Mouse (Mus musculus) small intestine, adult 2 months (tissue): Measurements from ENCODE around the gene Kcnk12. TPM values are rescaled to one million over a fixed set of nuclear protein-coding genes. Genes with fewer than 3 reads are reported as not detected.
A peak's percentile ranks its signal among the peaks of the same experiment; 100 is the strongest.

ENCODE experiments used
- H3K27ac ChIP-seq: fragments of 200-500 bp; 2 replicates; pipeline ENCODE4 v1.5.1; 2012; ENCODE audit warnings: low read depth, low read length, control low read depth, inconsistent platforms; ENCODE audit not compliant: insufficient read depth
- H3K27me3 ChIP-seq: fragments of 200-500 bp; 2 replicates; pipeline ENCODE4 v1.6.1; 2012; ENCODE audit warnings: mild to moderate bottlenecking, moderate library complexity, low read length, inconsistent platforms; ENCODE audit not compliant: control insufficient read depth, insufficient read depth
- H3K36me3 ChIP-seq: fragments of 200-500 bp; 2 replicates; pipeline ENCODE4 v1.6.1; 2012; ENCODE audit warnings: mild to moderate bottlenecking, low read length, control low read depth, inconsistent platforms; ENCODE audit not compliant: control insufficient read depth, insufficient read depth
- H3K4me1 ChIP-seq: fragments of 200-500 bp; 2 replicates; pipeline ENCODE4 v1.6.1; 2012; ENCODE audit warnings: low read length, inconsistent platforms, mixed read lengths; ENCODE audit not compliant: control insufficient read depth, insufficient read depth, insufficient read length
- H3K4me3 ChIP-seq: fragments of 200-500 bp; 2 replicates; pipeline ENCODE4 v1.5.1; 2012; ENCODE audit warnings: low read depth, mild to moderate bottlenecking, control low read depth, inconsistent platforms, low read length, moderate library complexity
- CTCF ChIP-seq: fragments of 200-500 bp; IDR thresholded peaks from 2 replicates; pipeline ENCODE4 v1.5.1; 2012; ENCODE audit warnings: low read depth, mild to moderate bottlenecking, control low read depth, inconsistent platforms, low read length, moderate library complexity, mixed read lengths; ENCODE audit not compliant: insufficient replicate concordance, insufficient read length; ENCODE audit errors: extremely low read depth
- POLR2A ChIP-seq: fragments of 200-500 bp; IDR thresholded peaks from 2 replicates; pipeline ENCODE4 v1.6.1; 2012; ENCODE audit warnings: low read depth, mild to moderate bottlenecking, control low read depth, inconsistent platforms, low read length, moderate library complexity
- WGBS: fragments of 180-500 bp; shearing (Covaris S2); methylation state at CpG from one replicate; pipeline ENCODE4 v1.1.7; 2018; 5-methylcytosine and 5-hydroxymethylcytosine counted together
- polyA plus RNA-seq: library from polyadenylated mRNA; depleted of rRNA; stranded (reverse); fragments of >200 nt; gene quantifications from 2 replicates; pipeline ENCODE4 v1.2.3, GENCODE M21; 2012; rRNA removed

Kcnk12 gene
- 0.08 and 0.33 TPM in 2 replicates for polyA plus RNA-seq

GRCm38 (mm10) chr17:87797688-87798291, at the start of gene Kcnk12:
TSS of gene Kcnk12 (minus strand) at chr17:87797994.
- WGBS = 2% methylated on average over 46 of the region's 46 CpGs
- Histone ChIP-seq H3K27ac (no peak within 1 kb of the TSS), H3K36me3 (no peaks in the 10 kb centered on the region), H3K4me1 (peaks cover 2% of the 10 kb centered on the region; the same call in 1 of the 2 replicates), H3K27me3 (peaks cover 43% of the 10 kb centered on the region), H3K4me3 (peak within 1 kb of the TSS; percentile 12)
- TF ChIP-seq CTCF (no peak), POLR2A (no peak)

- no peak for TF ChIP-seq POLR2A
- no peaks in the 10 kb centered on the region for H3K36me3 ChIP-seq
- H3K27ac ChIP-seq = no peak overlapping the region
- H3K27me3 ChIP-seq = no peaks in the 10 kb centered on the region
- H3K4me1 ChIP-seq = no peaks in the 10 kb centered on the region
- 87% methylated on average over 5 of the region's 5 CpGs for WGBS
- no peak overlapping the region for H3K4me3 ChIP-seq
These were observed 44.4 kb upstream of the Kcnk12 start for GRCm38 (mm10) chr17:87842156-87842555.

- Histone ChIP-seq H3K27me3 (no peaks in the 10 kb centered on the region), H3K4me3 (no peak overlapping the region), H3K27ac (no peak overlapping the region), H3K4me1 (no peaks in the 10 kb centered on the region), H3K36me3 (no peaks in the 10 kb centered on the region)
- no peak for TF ChIP-seq POLR2A
- no peak for TF ChIP-seq CTCF
- WGBS = 64% methylated on average over 7 of the region's 7 CpGs
These were observed 42.3 kb upstream of the Kcnk12 start for GRCm38 (mm10) chr17:87840079-87840478.

GRCm38 (mm10) chr17:87834850-87835249, 37.1 kb upstream of the Kcnk12 start:
- Histone ChIP-seq H3K27ac (no peak overlapping the region), H3K4me1 (no peaks in the 10 kb centered on the region), H3K4me3 (no peak overlapping the region), H3K27me3 (no peaks in the 10 kb centered on the region), H3K36me3 (no peaks in the 10 kb centered on the region)
- no peak for TF ChIP-seq CTCF
- no peak for TF ChIP-seq POLR2A
- 55% methylated on average over 8 of the region's 8 CpGs for WGBS

GRCm38 (mm10) chr17:87826909-87827308, 29.1 kb upstream of the Kcnk12 start:
- TF ChIP-seq CTCF (no peak), POLR2A (no peak)
- no peak overlapping the region for H3K27ac ChIP-seq
- no peaks in the 10 kb centered on the region for H3K27me3 ChIP-seq
- no peaks in the 10 kb centered on the region for H3K36me3 ChIP-seq
- WGBS = 10% methylated on average over 12 of the region's 12 CpGs
- H3K4me1 ChIP-seq = no peaks in the 10 kb centered on the region
- no peak overlapping the region for H3K4me3 ChIP-seq

GRCm38 (mm10) chr17:87826036-87826560, 28.3 kb upstream of the Kcnk12 start:
- TF ChIP-seq CTCF (no peak), POLR2A (no peak)
- H3K4me1 ChIP-seq = no peaks in the 10 kb centered on the region
- no peak overlapping the region for H3K4me3 ChIP-seq
- no peaks in the 10 kb centered on the region for H3K27me3 ChIP-seq
- H3K36me3 ChIP-seq = no peaks in the 10 kb centered on the region
- 16% methylated on average over 22 of the region's 23 CpGs for WGBS
- H3K27ac ChIP-seq = no peak overlapping the region

- Histone ChIP-seq H3K4me1 (no peaks in the 10 kb centered on the region), H3K27ac (no peak overlapping the region), H3K4me3 (no peak overlapping the region), H3K27me3 (no peaks in the 10 kb centered on the region), H3K36me3 (no peaks in the 10 kb centered on the region)
- TF ChIP-seq CTCF (no peak), POLR2A (no peak)
- 25% methylated on average over 5 of the region's 5 CpGs for WGBS
These were observed 27.7 kb upstream of the Kcnk12 start for GRCm38 (mm10) chr17:87825454-87826008.
